Mouse (Mus musculus) G1E (cell line): ENCODE measurements around the gene Cyp20a1.

Experiments used
- CTCF ChIP-seq: IDR thresholded peaks from 2 replicates; pipeline ENCODE4 v1.5.1; 2012; ENCODE audit warnings: low read depth, low read length, inconsistent platforms, mixed read lengths
- POLR2AphosphoS5 ChIP-seq: IDR thresholded peaks from 2 replicates; pipeline ENCODE4 v1.6.1; 2012; ENCODE audit warnings: low read depth, low read length, inconsistent platforms; ENCODE audit not compliant: insufficient replicate concordance

DNA sequence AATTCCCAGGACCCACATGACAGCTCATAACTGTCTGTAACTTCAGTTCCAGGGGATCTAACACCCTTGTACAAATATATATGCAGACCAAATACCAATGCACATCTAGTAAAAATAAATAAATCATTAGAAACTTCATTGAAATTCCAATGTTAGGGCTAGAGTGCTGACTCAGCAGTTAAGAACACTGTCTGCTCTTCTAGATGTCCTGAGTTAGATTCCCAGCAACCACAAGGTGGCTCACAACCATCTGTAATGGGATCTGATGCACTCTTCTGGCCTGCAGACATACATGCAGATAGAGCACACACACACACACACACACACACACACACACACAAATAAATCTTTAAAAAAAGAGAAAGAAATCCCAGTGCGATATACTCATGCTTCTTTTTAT, 61.7 kb downstream of the Cyp20a1 start:
- TF ChIP-seq CTCF: no peak
- no peak for TF ChIP-seq POLR2AphosphoS5
